Mouse (Mus musculus): ENCODE results near the gene Gm7876. TPM values are rescaled to one million over a fixed set of nuclear protein-coding genes. Genes with fewer than 3 reads are reported as not detected.

Gm7876 gene
- total RNA-seq (2023): not detected

GRCm38 (mm10) chr14:4708938-4709337, at the start of gene Gm7876:
Gm7876 (plus strand) TSS chr14:4709238.

DNA sequence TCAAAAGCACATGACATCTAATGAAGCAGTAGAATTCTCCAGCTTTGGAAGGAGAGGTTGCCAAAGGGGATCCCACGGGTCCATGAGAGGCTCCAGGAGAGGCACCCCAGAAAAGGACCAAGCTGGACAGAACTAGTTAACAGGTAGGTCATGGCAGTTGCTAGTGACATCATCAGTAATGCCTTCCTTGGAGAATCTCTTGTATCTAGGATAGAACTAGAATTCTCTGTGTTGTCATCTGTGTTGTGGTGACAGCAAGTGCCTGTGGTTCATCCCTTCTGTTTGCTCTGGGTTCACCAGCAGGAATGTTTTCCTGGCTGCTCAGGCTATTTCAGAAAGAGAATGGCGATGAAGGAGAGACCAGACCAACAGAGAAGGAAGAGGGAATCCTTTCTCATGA, 45.1 kb upstream of the Gm7876 start, which contains the start of gene Gm3239:
TSS of gene Gm3239 (plus strand) at position 301 of the 400 bp plus-strand sequence.

DNA sequence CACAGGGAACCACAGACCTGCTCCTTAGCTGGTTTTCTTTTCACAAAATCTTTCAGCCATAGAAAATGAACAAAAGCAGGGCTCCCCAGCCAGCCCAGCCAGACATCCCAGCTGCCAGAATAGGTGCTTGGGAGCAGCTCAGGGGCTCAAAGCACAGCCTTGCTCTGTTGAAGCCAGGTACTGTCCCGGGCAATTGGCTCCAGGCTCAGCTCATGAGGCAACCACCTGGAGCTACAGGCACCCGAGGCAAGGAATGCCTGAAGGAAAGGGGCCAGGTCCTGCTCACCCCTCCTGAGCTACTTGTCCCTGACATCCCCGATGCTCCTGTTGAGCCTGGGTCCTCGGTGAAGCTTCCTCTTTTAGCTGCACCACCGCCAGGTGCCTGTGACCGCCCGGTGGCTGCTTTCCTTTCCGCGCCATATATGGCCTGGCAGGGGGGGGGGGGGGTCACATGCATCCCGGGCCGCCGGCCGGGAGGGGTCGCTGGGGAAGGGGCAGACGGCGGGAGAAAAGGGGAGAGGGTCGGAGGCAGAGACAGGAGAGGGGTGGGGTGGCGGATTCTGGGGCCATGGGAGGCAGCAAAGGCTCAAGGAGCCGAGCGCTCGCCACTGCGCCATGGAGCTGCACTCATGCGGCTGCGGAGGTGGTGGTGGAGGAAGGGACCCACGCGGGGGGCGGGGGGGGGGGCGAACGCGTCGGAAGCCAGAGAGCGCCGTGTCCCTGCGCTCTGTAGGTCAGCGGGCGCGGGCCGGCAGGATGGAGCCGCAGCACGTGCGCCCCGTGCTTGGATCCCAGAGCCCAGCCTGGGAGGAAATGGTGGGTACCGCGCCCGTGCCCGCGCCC, 17.2 kb downstream of the Gm7876 start, which contains the start of gene Gm3252:
TSS of gene Gm3252 (plus strand) at position 738 of the 843 bp plus-strand sequence.

Other genes with a start within 250 kb of the Gm7876 start
- gene Gm3182, start 227.5 kb upstream of the Gm7876 start, total RNA-seq (2023): not detected
- gene Gm3047, start 153.8 kb upstream of the Gm7876 start, total RNA-seq (2023): not detected
- not detected for gene Gm8159, start 76.9 kb upstream of the Gm7876 start, total RNA-seq (2023)
- not detected for gene Gm3239, start 45.0 kb upstream of the Gm7876 start, total RNA-seq (2023)
- not detected for gene Gm3252, start 17.5 kb downstream of the Gm7876 start, total RNA-seq (2023)
- gene Gm9602, start 67.1 kb downstream of the Gm7876 start, total RNA-seq (2023): not detected
- not detected for gene Gm3269, start 128.9 kb downstream of the Gm7876 start, total RNA-seq (2023)
- gene Gm3264, start 146.3 kb downstream of the Gm7876 start, total RNA-seq (2023): not detected
- not detected for gene Gm3278, start 183.2 kb downstream of the Gm7876 start, total RNA-seq (2023)